Mouse (Mus musculus) liver, embryonic 16.5 days (tissue): ENCODE results near the gene Nr2c2. TPM values are rescaled to one million over a fixed set of nuclear protein-coding genes. Genes with fewer than 3 reads are reported as not detected.

Experiments used
- ATAC-seq: fragments of 200-750 bp; cut with Nextera tagmentation; 2 replicates; pipeline ENCODE4 v1.8.0; 2017; ENCODE audit warnings: low read depth, mild to moderate bottlenecking, moderate number of reproducible peaks, moderate library complexity
- H3K27ac ChIP-seq: fragments of 300-500 bp; sonication (generic); 2 replicates; pipeline ENCODE4 v1.5.1; 2014; ENCODE audit warnings: mild to moderate bottlenecking, low read length
- H3K27me3 ChIP-seq: fragments of 300-500 bp; sonication (generic); 2 replicates; pipeline ENCODE4 v1.6.1; 2014; ENCODE audit warnings: low read depth, low read length, mixed read lengths; ENCODE audit not compliant: control insufficient read depth, insufficient read depth
- H3K36me3 ChIP-seq: fragments of 300-500 bp; sonication (generic); 2 replicates; pipeline ENCODE4 v1.6.1; 2014; ENCODE audit warnings: mild to moderate bottlenecking; ENCODE audit not compliant: control insufficient read depth, insufficient read depth
- H3K4me1 ChIP-seq: fragments of 300-500 bp; sonication (generic); 2 replicates; pipeline ENCODE4 v1.6.1; 2014; ENCODE audit warnings: low read depth, low read length, mixed read lengths; ENCODE audit not compliant: control insufficient read depth
- H3K4me2 ChIP-seq: fragments of 300-500 bp; sonication (generic); 2 replicates; pipeline ENCODE4 v1.6.1; 2014; ENCODE audit warnings: low read depth, low read length, mixed read lengths
- H3K4me3 ChIP-seq: fragments of 300-500 bp; sonication (generic); 2 replicates; pipeline ENCODE4 v1.5.1; 2014; ENCODE audit warnings: low read depth, mild to moderate bottlenecking, low read length
- H3K9ac ChIP-seq: fragments of 300-500 bp; sonication (generic); 2 replicates; pipeline ENCODE4 v1.6.1; 2014; ENCODE audit warnings: low read depth, low read length
- H3K9me3 ChIP-seq: fragments of 300-500 bp; sonication (generic); replicated peaks from 2 replicates; pipeline ENCODE4 v1.6.1; 2016; ENCODE audit warnings: low read length; ENCODE audit not compliant: control insufficient read depth
- WGBS: fragments of 180-500 bp; shearing (Covaris S2); extraction: QIAGEN DNeasy Blood & Tissue Kit; methylation state at CpG from one replicate; pipeline ENCODE4 v1.1.7; 2014; ENCODE audit not compliant: insufficient replicate concordance; 5-methylcytosine and 5-hydroxymethylcytosine counted together
- polyA plus RNA-seq: library from polyadenylated mRNA; unstranded; fragments of >200 nt; fragmentation: Nextera tagmentation; extraction: Ambion mirVana; gene quantifications from 2 replicates; pipeline ENCODE4 v1.2.1, GENCODE M21; 2015

The Nr2c2 gene
- polyA plus RNA-seq, 1 experiment from 2014 or later = 4.3 TPM

GRCm38 (mm10) chr6:92093869-92094268, 2.7 kb downstream of the Nr2c2 start:
- no peak for ATAC-seq
- WGBS = 27% methylated on average over 2 of the region's 2 CpGs
- Histone ChIP-seq H3K4me1 (peaks cover 40% of the 10 kb centered on the region), H3K9me3 (no peaks in the 10 kb centered on the region), H3K36me3 (no peaks in the 10 kb centered on the region), H3K27ac (no peak overlapping the region), H3K4me3 (no peak overlapping the region), H3K4me2 (no peak overlapping the region), H3K9ac (no peak overlapping the region), H3K27me3 (no peaks in the 10 kb centered on the region)

GRCm38 (mm10) chr6:92100679-92101360, 9.6 kb downstream of the Nr2c2 start:
- 62% methylated on average over 2 of the region's 2 CpGs for WGBS
- Histone ChIP-seq H3K27ac (no peak overlapping the region), H3K4me1 (peaks cover 4% of the 10 kb centered on the region; the same call in 1 of the 2 replicates), H3K4me3 (no peak overlapping the region), H3K9ac (no peak overlapping the region), H3K4me2 (no peak overlapping the region), H3K9me3 (no peaks in the 10 kb centered on the region), H3K27me3 (no peaks in the 10 kb centered on the region), H3K36me3 (no peaks in the 10 kb centered on the region)
- no peak for ATAC-seq

- no peak overlapping the region for H3K4me2 ChIP-seq
- H3K36me3 ChIP-seq = no peaks in the 10 kb centered on the region
- no peaks in the 10 kb centered on the region for H3K27me3 ChIP-seq
- no peak overlapping the region for H3K9ac ChIP-seq
- H3K9me3 ChIP-seq = no peaks in the 10 kb centered on the region
- H3K27ac ChIP-seq = no peak overlapping the region
- no peaks in the 10 kb centered on the region for H3K4me1 ChIP-seq
- no peak overlapping the region for H3K4me3 ChIP-seq
- no peak for ATAC-seq
Observed at GRCm38 (mm10) chr6:92124547-92124946, 33.4 kb downstream of the Nr2c2 start.

- no peak overlapping the region for H3K27ac ChIP-seq
- H3K9me3 ChIP-seq = no peaks in the 10 kb centered on the region
- H3K9ac ChIP-seq = no peak overlapping the region
- no peak overlapping the region for H3K4me2 ChIP-seq
- peaks cover 5% of the 10 kb centered on the region for H3K4me1 ChIP-seq
- no peaks in the 10 kb centered on the region for H3K36me3 ChIP-seq
- H3K4me3 ChIP-seq = no peak overlapping the region
- H3K27me3 ChIP-seq = no peaks in the 10 kb centered on the region
- 52% methylated on average over 1 of the region's 1 CpGs for WGBS
- no peak for ATAC-seq
Observed at GRCm38 (mm10) chr6:92126861-92127468, 35.8 kb downstream of the Nr2c2 start.

- no peaks in the 10 kb centered on the region for H3K36me3 ChIP-seq
- H3K4me3 ChIP-seq = no peak overlapping the region
- H3K9ac ChIP-seq = no peak overlapping the region
- H3K9me3 ChIP-seq = no peaks in the 10 kb centered on the region
- ATAC-seq = no peak
- H3K27me3 ChIP-seq = no peaks in the 10 kb centered on the region
- WGBS = 73% methylated on average over 1 of the region's 1 CpGs
- no peak overlapping the region for H3K4me2 ChIP-seq
- peaks cover 8% of the 10 kb centered on the region for H3K4me1 ChIP-seq
- H3K27ac ChIP-seq = no peak overlapping the region
Observed at GRCm38 (mm10) chr6:92131456-92131855, 40.3 kb downstream of the Nr2c2 start.

GRCm38 (mm10) chr6:92132021-92132911, 41.1 kb downstream of the Nr2c2 start:
- Histone ChIP-seq H3K4me3 (no peak overlapping the region), H3K4me1 (peaks cover 8% of the 10 kb centered on the region), H3K4me2 (no peak overlapping the region), H3K36me3 (no peaks in the 10 kb centered on the region), H3K9me3 (no peaks in the 10 kb centered on the region), H3K9ac (no peak overlapping the region), H3K27ac (no peak overlapping the region), H3K27me3 (no peaks in the 10 kb centered on the region)
- no peak for ATAC-seq
- 67% methylated on average over 3 of the region's 3 CpGs for WGBS

- peaks cover 8% of the 10 kb centered on the region for H3K4me1 ChIP-seq
- WGBS = 72% methylated on average over 2 of the region's 2 CpGs
- H3K9ac ChIP-seq = no peak overlapping the region
- no peaks in the 10 kb centered on the region for H3K27me3 ChIP-seq
- H3K27ac ChIP-seq = no peak overlapping the region
- no peaks in the 10 kb centered on the region for H3K36me3 ChIP-seq
- H3K4me2 ChIP-seq = no peak overlapping the region
- H3K4me3 ChIP-seq = no peak overlapping the region
- H3K9me3 ChIP-seq = no peaks in the 10 kb centered on the region
- ATAC-seq = no peak
Observed at GRCm38 (mm10) chr6:92133617-92134016, 42.4 kb downstream of the Nr2c2 start.

GRCm38 (mm10) chr6:92136356-92136755, 45.2 kb downstream of the Nr2c2 start:
- Histone ChIP-seq H3K9me3 (no peaks in the 10 kb centered on the region), H3K27me3 (no peaks in the 10 kb centered on the region), H3K4me2 (no peak overlapping the region), H3K27ac (no peak overlapping the region), H3K4me3 (no peak overlapping the region), H3K36me3 (peaks cover 6% of the 10 kb centered on the region), H3K4me1 (peaks cover 7% of the 10 kb centered on the region), H3K9ac (no peak overlapping the region)
- WGBS = 69% methylated on average over 2 of the region's 2 CpGs
- ATAC-seq = no peak

GRCm38 (mm10) chr6:92145881-92146280, 54.7 kb downstream of the Nr2c2 start:
- no peaks in the 10 kb centered on the region for H3K4me1 ChIP-seq
- H3K27ac ChIP-seq = no peak overlapping the region
- H3K9me3 ChIP-seq = no peaks in the 10 kb centered on the region
- no peak for ATAC-seq
- no peak overlapping the region for H3K9ac ChIP-seq
- no peaks in the 10 kb centered on the region for H3K27me3 ChIP-seq
- H3K4me3 ChIP-seq = no peak overlapping the region
- no peak overlapping the region for H3K4me2 ChIP-seq
- peaks cover 13% of the 10 kb centered on the region for H3K36me3 ChIP-seq
- 85% methylated on average over 4 of the region's 4 CpGs for WGBS
